In the genomic region with DNA sequence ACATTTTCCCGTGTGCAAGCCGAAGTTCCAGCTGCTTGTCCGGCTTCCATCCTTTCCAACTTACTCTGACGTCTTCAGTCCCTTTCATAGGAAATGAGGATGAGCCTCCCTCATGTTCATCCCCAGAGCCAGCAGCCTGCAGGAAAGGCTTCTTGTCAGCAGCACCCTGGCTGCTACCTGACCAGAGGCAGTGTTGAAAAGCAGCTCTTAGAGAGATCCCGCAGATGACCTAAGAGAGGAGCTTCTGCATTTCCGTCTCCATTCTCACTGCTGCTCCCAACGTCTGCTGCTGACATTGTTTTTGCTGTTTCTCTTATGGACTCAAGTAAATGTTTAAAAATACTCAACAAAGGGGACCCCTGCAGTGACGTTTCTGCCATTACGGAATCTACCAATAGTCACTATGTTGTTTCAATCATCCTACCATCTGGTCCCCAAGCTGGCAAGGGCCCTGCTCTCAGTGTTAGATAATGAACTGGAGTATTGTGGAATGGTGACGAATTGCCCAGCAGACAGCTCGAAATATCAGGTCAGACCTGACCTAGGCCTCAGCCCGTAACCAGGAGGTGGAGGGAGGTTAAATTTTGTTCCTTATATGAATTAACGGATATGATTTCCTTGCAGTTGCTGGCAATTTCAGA, we compare ENCODE assay signal across 21 mouse cellular contexts.
A peak's percentile ranks its signal among the peaks of the same experiment; 100 is the strongest.
DNase-seq lines count a peak whose midpoint lies in the region; ATAC-seq and TF ChIP-seq lines count a peak whose summit lies in the region.
"Had no signal": no experiment of that assay in that cellular context is flagged by ENCODE, and none has a peak within 500 bp of the region (broad histone marks: within the 10 kb centered on the region; RNA-seq: fewer than 3 reads in every experiment).

No protein-coding gene starts in this region.

- H3K4me3 ChIP-seq in stomach, embryonic 14.5 days (ENCODE audit: low read depth, low read length) = no peak overlapping the region
- H3K4me3 ChIP-seq in stomach, postnatal 0 days (ENCODE audit: low read depth, low read length) = no peak overlapping the region
- H3K4me3 ChIP-seq: limb, embryonic 15.5 days; liver, embryonic 15.5 days; megakaryocyte, embryonic 14.5 days; midbrain, embryonic 15.5 days; stomach, embryonic 15.5 days had no signal

- H3K4me2 ChIP-seq in stomach, embryonic 14.5 days (replicated peaks; ENCODE audit: low read depth, low read length) = no peak overlapping the region
- H3K4me2 ChIP-seq in stomach, postnatal 0 days (replicated peaks; ENCODE audit: low read depth) = no peak overlapping the region
- H3K4me2 ChIP-seq: limb, embryonic 15.5 days; liver, embryonic 15.5 days; midbrain, embryonic 15.5 days; stomach, embryonic 15.5 days had no signal

- H3K4me1 ChIP-seq in stomach, embryonic 14.5 days (ENCODE audit: control insufficient read depth, insufficient read depth, low read length) = no peaks in the 10 kb centered on the region
- H3K4me1 ChIP-seq in stomach, postnatal 0 days (replicated peaks; ENCODE audit: control insufficient read depth, insufficient read depth) = no peaks in the 10 kb centered on the region
- H3K4me1 ChIP-seq: limb, embryonic 15.5 days; liver, embryonic 15.5 days; megakaryocyte, embryonic 14.5 days; midbrain, embryonic 15.5 days; stomach, embryonic 15.5 days had no signal

- ATAC-seq in frontal cortex, adult (ENCODE audit: low TSS enrichment) = peak; percentile 52; the same call in 1 of the 2 replicates
- ATAC-seq in stomach, embryonic 14.5 days (ENCODE audit: insufficient number of reproducible peaks, insufficient read depth, low FRiP score, low read depth) = no peak
- no peak for ATAC-seq in stomach, postnatal 0 days (ENCODE audit: low FRiP score, low TSS enrichment)
- ATAC-seq: midbrain, embryonic 15.5 days had no signal

- H3K9ac ChIP-seq in stomach, embryonic 14.5 days (replicated peaks; ENCODE audit: low read depth, low read length) = no peak overlapping the region
- H3K9ac ChIP-seq in stomach, postnatal 0 days (ENCODE audit: low read length) = no peak overlapping the region
- H3K9ac ChIP-seq: limb, embryonic 15.5 days; liver, embryonic 15.5 days; midbrain, embryonic 15.5 days; stomach, embryonic 15.5 days had no signal

- no peaks in the 10 kb centered on the region for H3K9me3 ChIP-seq in stomach, embryonic 14.5 days (ENCODE audit: control insufficient read depth, low read depth, low read length)
- no peaks in the 10 kb centered on the region for H3K9me3 ChIP-seq in stomach, postnatal 0 days (ENCODE audit: control insufficient read depth, low read length)
- H3K9me3 ChIP-seq: limb, embryonic 15.5 days; liver, embryonic 15.5 days; megakaryocyte, embryonic 14.5 days; midbrain, embryonic 15.5 days; stomach, embryonic 15.5 days had no signal

- no peak for DNase-seq in frontal cortex, postnatal 14 days (ENCODE audit: low spot score in 2 of 2)
- DNase-seq in stomach, postnatal 0 days (ENCODE audit: low spot score) = no peak
- peak; percentile 5 for DNase-seq in layer of hippocampus, adult 9-11 months
- peak; percentile 4 for DNase-seq in retina, postnatal 1 day
- DNase-seq in right cerebral cortex, adult 2 months (ENCODE audit: low spot score in 2 of 2) = no peak
- no peak for DNase-seq in gastrocnemius, postnatal 4 days (ENCODE audit: low spot score in 2 of 2)
- DNase-seq: gastrocnemius, postnatal 10 days; heart, adult 18-20 months; heart, postnatal 4 days; kidney, adult 18-20 months; lung, postnatal 10 days; right cerebral cortex, postnatal 14 days; spleen, adult 18-20 months had no signal

- no peak for TF ChIP-seq EP300 in stomach, postnatal 0 days (optimal IDR thresholded peaks at IDR 0.05)

- WGBS in stomach, embryonic 14.5 days = 62% methylated on average over 13 of the region's 13 CpGs
- 56% methylated on average over 13 of the region's 13 CpGs for WGBS in stomach, postnatal 0 days

- H3K27ac ChIP-seq in stomach, embryonic 14.5 days (ENCODE audit: low read length) = peak overlapping the region; percentile 30; the same call in 1 of the 2 replicates
- no peak overlapping the region for H3K27ac ChIP-seq in stomach, postnatal 0 days (replicated peaks)
- H3K27ac ChIP-seq: kidney, postnatal 0 days; limb, embryonic 15.5 days; liver, embryonic 15.5 days; midbrain, embryonic 15.5 days; stomach, embryonic 15.5 days had no signal

- TF ChIP-seq CTCF in stomach, postnatal 0 days (IDR thresholded peaks at IDR 0.05; ENCODE audit: low read depth) = no peak

- no peaks in the 10 kb centered on the region for H3K36me3 ChIP-seq in stomach, embryonic 14.5 days (ENCODE audit: control insufficient read depth, insufficient read depth, low read length)
- H3K36me3 ChIP-seq in stomach, postnatal 0 days (ENCODE audit: control insufficient read depth, insufficient read depth, low read length) = no peaks in the 10 kb centered on the region
- H3K36me3 ChIP-seq: limb, embryonic 15.5 days; liver, embryonic 15.5 days; midbrain, embryonic 15.5 days; stomach, embryonic 15.5 days had no signal

- no peaks in the 10 kb centered on the region for H3K27me3 ChIP-seq in stomach, embryonic 14.5 days (ENCODE audit: control insufficient read depth, insufficient read depth, low read length)
- no peaks in the 10 kb centered on the region for H3K27me3 ChIP-seq in stomach, postnatal 0 days (ENCODE audit: control insufficient read depth, insufficient read depth, low read length)
- H3K27me3 ChIP-seq: limb, embryonic 15.5 days; liver, embryonic 15.5 days; megakaryocyte, embryonic 14.5 days; midbrain, embryonic 15.5 days; stomach, embryonic 15.5 days had no signal

Comparison
In these comparisons a context has a peak if more than half of its experiments do, and no peak if none do; other contexts are left out.
1. DNase-seq: peak in layer of hippocampus, adult 9-11 months (single experiment) and retina, postnatal 1 day (single experiment); none in frontal cortex, postnatal 14 days (0 of 2), stomach, postnatal 0 days (single experiment), right cerebral cortex, adult 2 months (0 of 2) and gastrocnemius, postnatal 4 days (0 of 2).